Mouse (Mus musculus) liver, adult (tissue): ENCODE data around the gene Crip1.

Experiments
- GATA4 ChIP-seq: IDR thresholded peaks from 2 replicates; pipeline ENCODE4 v1.6.1; 2014; ENCODE audit warnings: mild to moderate bottlenecking, low read length; ENCODE audit not compliant: insufficient replicate concordance

The Crip1 gene

GRCm38 (mm10) chr12:113176960-113177725, 31.0 kb downstream of the Crip1 start:
- no peak for TF ChIP-seq GATA4

DNA sequence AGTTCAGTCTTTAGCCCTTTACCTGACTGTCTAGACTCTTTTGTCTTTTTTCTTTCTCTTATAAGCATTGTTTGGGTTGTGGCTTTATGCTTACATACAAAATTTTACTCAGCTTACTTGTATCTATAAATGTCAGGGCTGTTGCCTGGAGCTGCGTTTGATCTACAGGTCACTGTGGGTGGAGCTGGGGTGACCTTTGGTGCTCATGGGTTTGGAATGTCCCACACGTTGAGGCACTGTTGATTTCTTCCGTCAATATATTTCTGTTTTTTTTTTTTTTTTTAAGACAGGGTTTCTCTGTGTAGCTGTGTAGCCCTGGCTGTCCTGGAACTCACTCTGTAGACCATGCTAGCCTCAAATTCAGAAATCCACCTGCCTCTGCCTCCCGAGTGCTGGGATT, 34.9 kb downstream of the Crip1 start:
- no peak for TF ChIP-seq GATA4

DNA sequence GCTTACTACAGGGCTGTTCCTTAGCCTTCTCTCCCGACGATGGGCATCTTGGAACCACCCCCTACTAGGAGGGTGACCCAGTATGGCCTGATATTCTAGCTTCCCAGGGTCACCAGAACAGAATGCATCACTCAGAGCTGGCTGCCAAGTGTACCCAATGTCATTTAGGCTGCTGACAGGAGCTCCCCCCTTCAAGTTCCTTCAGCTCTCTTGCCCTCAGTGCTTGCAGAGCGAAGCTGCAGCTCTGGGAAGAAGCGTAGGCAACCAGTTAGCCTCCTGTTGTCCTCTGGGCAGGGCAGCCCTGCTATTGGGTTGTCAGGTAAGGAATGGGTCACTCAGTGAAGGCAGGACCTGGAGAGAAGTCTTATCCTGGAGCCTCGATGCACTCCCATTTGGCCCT, 38.8 kb downstream of the Crip1 start:
- no peak for TF ChIP-seq GATA4

GRCm38 (mm10) chr12:113185442-113186291, 39.6 kb downstream of the Crip1 start, which contains the start of gene Tmem121:
TSS of gene Tmem121 (plus strand) at chr12:113185930.
- TF ChIP-seq GATA4: no peak

GRCm38 (mm10) chr12:113186326-113187010, 40.4 kb downstream of the Crip1 start:
- TF ChIP-seq GATA4: no peak

- no peak for TF ChIP-seq GATA4
These were observed 40.9 kb downstream of the Crip1 start for GRCm38 (mm10) chr12:113187011-113187375.

GRCm38 (mm10) chr12:113187584-113188295, 41.6 kb downstream of the Crip1 start:
- TF ChIP-seq GATA4: no peak

GRCm38 (mm10) chr12:113188349-113189055, 42.4 kb downstream of the Crip1 start:
- no peak for TF ChIP-seq GATA4

GRCm38 (mm10) chr12:113193423-113193822, 47.3 kb downstream of the Crip1 start:
- TF ChIP-seq GATA4: no peak

GRCm38 (mm10) chr12:113201301-113201700, 55.2 kb downstream of the Crip1 start:
- no peak for TF ChIP-seq GATA4

DNA sequence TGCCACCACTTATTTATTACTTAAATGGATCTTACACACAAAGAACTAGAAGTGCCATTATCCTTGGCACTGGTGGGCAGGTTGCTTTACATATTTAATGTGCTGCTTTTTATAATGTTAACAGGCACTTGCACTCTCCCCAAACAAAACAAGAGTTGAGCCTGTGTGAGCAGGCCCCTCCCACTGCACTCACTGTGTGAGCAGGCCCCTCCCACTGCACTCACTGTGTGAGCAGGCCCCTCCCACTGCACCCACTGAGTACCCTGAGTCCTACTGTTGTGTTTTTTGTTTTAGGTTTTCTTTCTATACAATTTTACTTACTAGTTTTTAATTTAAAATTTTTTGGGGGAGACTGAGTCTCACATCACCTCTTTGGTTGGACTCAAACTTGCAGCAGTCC, 55.9 kb downstream of the Crip1 start:
- TF ChIP-seq GATA4: no peak
